8 mouse cellular contexts compared by ENCODE assay signal in the genomic region with DNA sequence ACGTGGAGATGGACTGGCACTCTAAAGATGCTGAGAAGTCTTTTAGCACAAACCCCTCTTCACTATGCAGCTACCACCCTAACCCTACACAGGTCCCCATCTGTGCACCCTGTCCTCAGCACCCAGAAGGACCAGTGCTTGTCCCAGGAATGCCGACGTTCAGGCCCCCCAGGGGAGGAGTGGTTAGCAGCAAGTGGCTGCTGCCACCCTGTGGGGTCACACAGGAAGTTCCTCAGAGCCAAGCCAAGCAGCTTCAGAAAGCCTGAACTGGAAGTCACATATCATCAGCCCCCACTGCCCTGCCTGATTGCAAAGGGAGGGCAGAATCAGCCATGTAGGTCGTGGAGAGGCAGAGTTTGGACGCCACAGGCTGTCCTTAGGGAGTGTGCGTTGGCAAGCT. TPM values are rescaled to one million over a fixed set of nuclear protein-coding genes. Genes with fewer than 3 reads are reported as not detected.
A peak's percentile ranks its signal among the peaks of the same experiment; 100 is the strongest.
DNase-seq lines count a peak whose midpoint lies in the region; ATAC-seq and TF ChIP-seq lines count a peak whose summit lies in the region.

No protein-coding gene starts in this region.

- no peaks in the 10 kb centered on the region for H3K9me3 ChIP-seq in liver, embryonic 14.5 days (ENCODE audit: control insufficient read depth, low read length)
- H3K9me3 ChIP-seq in hindbrain, embryonic 13.5 days = no peaks in the 10 kb centered on the region

- H3K4me1 ChIP-seq in liver, embryonic 14.5 days (replicated peaks; ENCODE audit: control insufficient read depth in 2 of 2, insufficient read depth in 2 of 2, low read length in 1 of 2) = peaks cover 0 to 10% of the 10 kb centered on the region in 2 experiments; a peak in 2 of 4 replicates
- H3K4me1 ChIP-seq in hindbrain, embryonic 13.5 days (replicated peaks) = peaks cover 3% of the 10 kb centered on the region; the same call in 1 of the 2 replicates

- 27% methylated on average over 6 of the region's 6 CpGs for WGBS in liver, embryonic 14.5 days (ENCODE audit: insufficient replicate concordance)
- 37% methylated on average over 6 of the region's 6 CpGs for WGBS in hindbrain, embryonic 13.5 days

- no peak for TF ChIP-seq EP300 in liver, embryonic 14.5 days (IDR thresholded peaks at IDR 0.05; ENCODE audit: low read depth)

- H3K27ac ChIP-seq in liver, embryonic 14.5 days = no peak overlapping the region
- no peak overlapping the region for H3K27ac ChIP-seq in hindbrain, embryonic 13.5 days

- no peaks in the 10 kb centered on the region for H3K27me3 ChIP-seq in liver, embryonic 14.5 days (ENCODE audit: control insufficient read depth, insufficient read depth, low read length)
- no peaks in the 10 kb centered on the region for H3K27me3 ChIP-seq in hindbrain, embryonic 13.5 days

- H3K4me3 ChIP-seq in liver, embryonic 14.5 days (ENCODE audit: insufficient read depth in 1 of 2, low read depth in 2 of 2, low read length in 2 of 2) = no peak overlapping the region
- H3K4me3 ChIP-seq in hindbrain, embryonic 13.5 days = no peak overlapping the region

- no peak overlapping the region for H3K9ac ChIP-seq in liver, embryonic 14.5 days (replicated peaks)
- no peak overlapping the region for H3K9ac ChIP-seq in hindbrain, embryonic 13.5 days

- H3K4me2 ChIP-seq in liver, embryonic 14.5 days (ENCODE audit: low read depth) = no peak overlapping the region
- H3K4me2 ChIP-seq in hindbrain, embryonic 13.5 days = no peak overlapping the region

- ATAC-seq in liver, embryonic 14.5 days (ENCODE audit: insufficient read depth) = no peak
- ATAC-seq in hindbrain, embryonic 13.5 days (ENCODE audit: low FRiP score) = no peak

- peak; percentile 79 for TF ChIP-seq CTCF in liver, embryonic 14.5 days (IDR thresholded peaks at IDR 0.05; ENCODE audit: low read depth)

- DNase-seq in cerebellum, adult 9-10 months = peak; percentile 24
- DNase-seq in cerebellum, postnatal 4 days (ENCODE audit: low spot score in 2 of 2) = no peak
- peak; percentile 28 for DNase-seq in right cerebral cortex, adult 18-20 months
- DNase-seq in right cerebral cortex, postnatal 36 days (ENCODE audit: low spot score in 2 of 2) = no peak
- DNase-seq in embryo, embryonic 9.5 days (ENCODE audit: extremely low spot score) = peak; percentile 11
- no peak for DNase-seq in liver, embryonic 14.5 days (ENCODE audit: low read depth in 3 of 3, low spot score in 3 of 3)
- DNase-seq in spleen, postnatal 10 days (ENCODE audit: low spot score in 2 of 2) = peak; percentile 30 to 50

- H3K36me3 ChIP-seq in liver, embryonic 14.5 days (replicated peaks; ENCODE audit: control insufficient read depth, insufficient read depth, low read depth) = no peaks in the 10 kb centered on the region
- H3K36me3 ChIP-seq in hindbrain, embryonic 13.5 days = no peaks in the 10 kb centered on the region

RNA-seq across cellular contexts. Expression of a gene that starts 45.4 kb away (rescaled TPM):
- 12.1 and 19.8 TPM in 2 replicates for polyA plus RNA-seq in liver, embryonic 14.5 days (2012; rRNA removed)
- polyA plus RNA-seq in liver, embryonic 14.5 days (2014; fragmentation: Nextera tagmentation; extraction: Ambion mirVana) = 24.8 and 28.1 TPM in 2 replicates
- polyA plus RNA-seq in hindbrain, embryonic 13.5 days (2015; fragmentation: Nextera tagmentation; extraction: Ambion mirVana) = 11.3 and 13.5 TPM in 2 replicates

Comparison
In these comparisons a context has a peak if more than half of its experiments do, and no peak if none do; other contexts are left out.
1. DNase-seq: peak in cerebellum, adult 9-10 months (single experiment), right cerebral cortex, adult 18-20 months (single experiment), embryo, embryonic 9.5 days (single experiment) and spleen, postnatal 10 days (2 of 2); none in cerebellum, postnatal 4 days (0 of 2), right cerebral cortex, postnatal 36 days (0 of 2) and liver, embryonic 14.5 days (0 of 3).